9 mouse cellular contexts compared by ENCODE assay signal in genomic region chr2:157075226-157075625, GRCm38 (mm10). TPM values are rescaled to one million over a fixed set of nuclear protein-coding genes. Genes with fewer than 3 reads are reported as not detected.
DNase-seq lines count a peak whose midpoint lies in the region; ATAC-seq and TF ChIP-seq lines count a peak whose summit lies in the region.
"Had no signal": no experiment of that assay in that cellular context is flagged by ENCODE, and none has a peak within 500 bp of the region (broad histone marks: within the 10 kb centered on the region; RNA-seq: fewer than 3 reads in every experiment).

No protein-coding gene starts in this region.

- H3K27me3 ChIP-seq in liver, embryonic 11.5 days (replicated peaks; ENCODE audit: control insufficient read depth, insufficient read depth, low read length) = peaks cover 35% of the 10 kb centered on the region
- peaks cover 51% of the 10 kb centered on the region for H3K27me3 ChIP-seq in liver, embryonic 12.5 days (replicated peaks)
- peaks cover 19% of the 10 kb centered on the region for H3K27me3 ChIP-seq in intestine, postnatal 0 days (replicated peaks; ENCODE audit: control insufficient read depth, insufficient read depth, low read length)
- no peaks in the 10 kb centered on the region for H3K27me3 ChIP-seq in neural tube, embryonic 15.5 days (replicated peaks)
- H3K27me3 ChIP-seq in kidney, adult 2 months (replicated peaks; ENCODE audit: control insufficient read depth, insufficient read depth, low read length) = no peaks in the 10 kb centered on the region

- TF ChIP-seq POLR2A in kidney, adult 2 months (IDR thresholded peaks at IDR 0.05; ENCODE audit: low read depth, low read length) = no peak

- H3K4me3 ChIP-seq in liver, embryonic 11.5 days (ENCODE audit: low read depth, low read length) = no peak overlapping the region
- no peak overlapping the region for H3K4me3 ChIP-seq in liver, embryonic 12.5 days
- no peak overlapping the region for H3K4me3 ChIP-seq in intestine, postnatal 0 days (ENCODE audit: low read depth, low read length)
- peak overlapping the region; percentile 84 for H3K4me3 ChIP-seq in neural tube, embryonic 15.5 days (replicated peaks)
- H3K4me3 ChIP-seq in kidney, adult 2 months (ENCODE audit: insufficient read depth, low read depth, low read length) = no peak overlapping the region

- no peak for TF ChIP-seq CTCF in intestine, postnatal 0 days (IDR thresholded peaks at IDR 0.05; ENCODE audit: low read depth)
- no peak for TF ChIP-seq CTCF in kidney, adult 2 months (conservative IDR thresholded peaks at IDR 0.05; ENCODE audit: insufficient read depth, insufficient read length, low read depth, low read length)

- DNase-seq in cerebellum, adult 11 months = peak; percentile 29
- no peak for DNase-seq in cerebellum, postnatal 14 days
- DNase-seq in liver, embryonic 11.5 days (ENCODE audit: low spot score) = no peak
- no peak for DNase-seq in right cerebral cortex, postnatal 10 days (ENCODE audit: low spot score in 2 of 2)
- no peak for DNase-seq in kidney, adult 2 months
- DNase-seq: right cerebral cortex, adult 18-20 months had no signal

- no peaks in the 10 kb centered on the region for H3K36me3 ChIP-seq in liver, embryonic 11.5 days (ENCODE audit: control insufficient read depth, insufficient read depth, low read length)
- H3K36me3 ChIP-seq in liver, embryonic 12.5 days = 0 out of 2 replicates have a peak, but pooled peaks cover 2% of the 10 kb centered on the region
- 0 out of 2 replicates have a peak, but pooled peaks cover 8% of the 10 kb centered on the region for H3K36me3 ChIP-seq in intestine, postnatal 0 days (ENCODE audit: control insufficient read depth, insufficient read depth)
- H3K36me3 ChIP-seq in neural tube, embryonic 15.5 days = peaks cover 11% of the 10 kb centered on the region
- H3K36me3 ChIP-seq in kidney, adult 2 months (ENCODE audit: control insufficient read depth, insufficient read depth, low read length) = no peaks in the 10 kb centered on the region

- peak overlapping the region; percentile 30; the same call in 1 of the 2 replicates for H3K4me2 ChIP-seq in liver, embryonic 11.5 days
- H3K4me2 ChIP-seq in liver, embryonic 12.5 days = no peak overlapping the region
- 0 out of 2 replicates have a peak overlapping the region, but pooled peaks have one; percentile 21 for H3K4me2 ChIP-seq in intestine, postnatal 0 days (replicated peaks; ENCODE audit: low read depth)
- peak overlapping the region; percentile 98 for H3K4me2 ChIP-seq in neural tube, embryonic 15.5 days

- ATAC-seq in liver, embryonic 11.5 days (replicated peaks; ENCODE audit: low FRiP score) = no peak
- no peak for ATAC-seq in liver, embryonic 12.5 days
- ATAC-seq in intestine, postnatal 0 days = no peak
- no peak for ATAC-seq in neural tube, embryonic 15.5 days (ENCODE audit: low FRiP score)

- H3K9me3 ChIP-seq in liver, embryonic 11.5 days (ENCODE audit: control insufficient read depth, low read length) = no peaks in the 10 kb centered on the region
- no peaks in the 10 kb centered on the region for H3K9me3 ChIP-seq in liver, embryonic 12.5 days (replicated peaks)
- H3K9me3 ChIP-seq in intestine, postnatal 0 days (ENCODE audit: control insufficient read depth) = no peaks in the 10 kb centered on the region
- no peaks in the 10 kb centered on the region for H3K9me3 ChIP-seq in neural tube, embryonic 15.5 days (replicated peaks)

- 72% methylated on average over 3 of the region's 3 CpGs for WGBS in liver, embryonic 11.5 days
- 62% methylated on average over 3 of the region's 3 CpGs for WGBS in liver, embryonic 12.5 days (ENCODE audit: insufficient replicate concordance)
- WGBS in intestine, postnatal 0 days = 79% methylated on average over 3 of the region's 3 CpGs
- WGBS in neural tube, embryonic 15.5 days = 87% methylated on average over 3 of the region's 3 CpGs
- 50% methylated on average over 3 of the region's 3 CpGs for WGBS in kidney, adult 2 months

- H3K4me1 ChIP-seq in liver, embryonic 11.5 days (replicated peaks; ENCODE audit: control insufficient read depth, insufficient read depth, low read length) = peaks cover 51% of the 10 kb centered on the region
- peaks cover 71% of the 10 kb centered on the region for H3K4me1 ChIP-seq in liver, embryonic 12.5 days
- peaks cover 7% of the 10 kb centered on the region for H3K4me1 ChIP-seq in intestine, postnatal 0 days (replicated peaks; ENCODE audit: control insufficient read depth, insufficient read depth, low read length)
- H3K4me1 ChIP-seq in neural tube, embryonic 15.5 days = peaks cover 84% of the 10 kb centered on the region
- peaks cover 14% of the 10 kb centered on the region for H3K4me1 ChIP-seq in kidney, adult 2 months (ENCODE audit: control insufficient read depth, insufficient read depth, low read length)

- no peak overlapping the region for H3K27ac ChIP-seq in liver, embryonic 11.5 days (ENCODE audit: low read depth, low read length)
- H3K27ac ChIP-seq in liver, embryonic 12.5 days = no peak overlapping the region
- peak overlapping the region; percentile 21; the same call in 1 of the 2 replicates for H3K27ac ChIP-seq in intestine, postnatal 0 days (ENCODE audit: low read depth, low read length)
- peak overlapping the region; percentile 28; the same call in 1 of the 2 replicates for H3K27ac ChIP-seq in neural tube, embryonic 15.5 days (replicated peaks)
- H3K27ac ChIP-seq in kidney, adult 2 months (ENCODE audit: insufficient read depth, low read depth, low read length) = no peak overlapping the region

- no peak overlapping the region for H3K9ac ChIP-seq in liver, embryonic 11.5 days (ENCODE audit: low read depth, low read length)
- H3K9ac ChIP-seq in liver, embryonic 12.5 days = no peak overlapping the region
- H3K9ac ChIP-seq in intestine, postnatal 0 days (ENCODE audit: low read depth, low read length) = no peak overlapping the region
- peak overlapping the region; percentile 36 for H3K9ac ChIP-seq in neural tube, embryonic 15.5 days (replicated peaks)

RNA-seq across cellular contexts. Expression of gene Soga1, which starts 3.8 kb away (rescaled TPM):
- 4.0 and 5.3 TPM in 2 replicates for polyA plus RNA-seq in liver, embryonic 11.5 days (2014; fragmentation: Nextera tagmentation; extraction: Ambion mirVana)
- 3.4 TPM in 2 replicates for polyA plus RNA-seq in liver, embryonic 12.5 days (2016; fragmentation: Nextera tagmentation; extraction: Ambion mirVana)
- 0.90 TPM in 2 replicates for polyA plus RNA-seq in intestine, postnatal 0 days (2015; fragmentation: Nextera tagmentation; extraction: Ambion mirVana)
- polyA plus RNA-seq in neural tube, embryonic 15.5 days (2015; fragmentation: Nextera tagmentation; extraction: Ambion mirVana) = 3.3 and 4.9 TPM in 2 replicates
- polyA plus RNA-seq in kidney, adult 2 months (2012; rRNA removed) = 5.3 and 5.4 TPM in 2 replicates

RNA-seq across cellular contexts. Expression of gene Tldc2, which starts 11.6 kb away (rescaled TPM):
- polyA plus RNA-seq in liver, embryonic 11.5 days (2014; fragmentation: Nextera tagmentation; extraction: Ambion mirVana) = not detected in 2 replicates
- 0.29 TPM in 1 of 2 replicates, not detected in the other for polyA plus RNA-seq in liver, embryonic 12.5 days (2016; fragmentation: Nextera tagmentation; extraction: Ambion mirVana)
- polyA plus RNA-seq in intestine, postnatal 0 days (2015; fragmentation: Nextera tagmentation; extraction: Ambion mirVana) = not detected in 2 replicates
- 0.43 TPM in 1 of 2 replicates, not detected in the other for polyA plus RNA-seq in neural tube, embryonic 15.5 days (2015; fragmentation: Nextera tagmentation; extraction: Ambion mirVana)
- polyA plus RNA-seq in kidney, adult 2 months (2012; rRNA removed) = 11.3 and 12.2 TPM in 2 replicates

RNA-seq across cellular contexts. Expression of gene Samhd1, which starts 59.8 kb away (rescaled TPM):
- polyA plus RNA-seq in liver, embryonic 11.5 days (2014; fragmentation: Nextera tagmentation; extraction: Ambion mirVana) = 33.1 and 33.2 TPM in 2 replicates
- 23.0 and 24.9 TPM in 2 replicates for polyA plus RNA-seq in liver, embryonic 12.5 days (2016; fragmentation: Nextera tagmentation; extraction: Ambion mirVana)
- 29.4 and 33.7 TPM in 2 replicates for polyA plus RNA-seq in intestine, postnatal 0 days (2015; fragmentation: Nextera tagmentation; extraction: Ambion mirVana)
- 11.9 and 14.6 TPM in 2 replicates for polyA plus RNA-seq in neural tube, embryonic 15.5 days (2015; fragmentation: Nextera tagmentation; extraction: Ambion mirVana)
- 16.4 and 23.5 TPM in 2 replicates for polyA plus RNA-seq in kidney, adult 2 months (2012; rRNA removed)

Comparison
In these comparisons a context has a peak if more than half of its experiments do, and no peak if none do; other contexts are left out.
1. H3K27ac ChIP-seq: peak in intestine, postnatal 0 days (single experiment) and neural tube, embryonic 15.5 days (single experiment); none in liver, embryonic 11.5 days (single experiment), liver, embryonic 12.5 days (single experiment) and kidney, adult 2 months (single experiment).